Mouse (Mus musculus) liver, adult 2 months (tissue): ENCODE data around the gene Mon2. TPM values are rescaled to one million over a fixed set of nuclear protein-coding genes. Genes with fewer than 3 reads are reported as not detected.

Experiments
- DNase-seq: peaks from one replicate; pipeline ENCODE4 v3.0.0-alpha.2; 2011; ENCODE audit warnings: low read depth, low spot score; ENCODE audit errors: extremely low read depth
- H3K27ac ChIP-seq: fragments of 200-500 bp; replicated peaks from 2 replicates; pipeline ENCODE4 v1.5.1; 2012; ENCODE audit warnings: low read depth, mild to moderate bottlenecking, control low read depth, inconsistent platforms, low read length; ENCODE audit not compliant: insufficient read depth
- H3K27me3 ChIP-seq: fragments of 200-500 bp; 2 replicates; pipeline ENCODE4 v1.6.1; 2012; ENCODE audit warnings: mild to moderate bottlenecking, moderate library complexity, low read length, inconsistent platforms; ENCODE audit not compliant: control insufficient read depth, insufficient read depth
- H3K36me3 ChIP-seq: fragments of 200-500 bp; 2 replicates; pipeline ENCODE4 v1.6.1; 2012; ENCODE audit warnings: low read length, inconsistent platforms; ENCODE audit not compliant: control insufficient read depth, insufficient read depth
- H3K4me1 ChIP-seq: fragments of 200-500 bp; 2 replicates; pipeline ENCODE4 v1.6.1; 2011; ENCODE audit warnings: low read length; ENCODE audit not compliant: control insufficient read depth, insufficient read depth
- H3K4me3 ChIP-seq: fragments of 200-500 bp; 2 replicates; pipeline ENCODE4 v1.5.1; 2011; ENCODE audit warnings: low read depth, mild to moderate bottlenecking, control low read depth, low read length, moderate library complexity; ENCODE audit not compliant: insufficient read depth
- H3K79me2 ChIP-seq: fragments of 200-500 bp; 2 replicates; pipeline ENCODE4 v1.6.1; 2012; ENCODE audit warnings: inconsistent platforms, mild to moderate bottlenecking, low read length, moderate library complexity; ENCODE audit not compliant: control insufficient read depth, insufficient read depth
- H3K9ac ChIP-seq: fragments of 200-500 bp; 2 replicates; pipeline ENCODE4 v1.6.1; 2012; ENCODE audit warnings: low read depth, mild to moderate bottlenecking, control low read depth, inconsistent platforms, low read length
- CTCF ChIP-seq: fragments of 200-500 bp; IDR thresholded peaks from 2 replicates; pipeline ENCODE4 v1.5.1; 2011; ENCODE audit warnings: low read depth, low read length, control low read depth
- POLR2A ChIP-seq: fragments of 200-500 bp; IDR thresholded peaks from 2 replicates; pipeline ENCODE4 v1.6.1; 2011; ENCODE audit warnings: low read length, control low read depth; ENCODE audit not compliant: insufficient read depth; ENCODE audit errors: extremely low read depth
- WGBS: fragments of 180-500 bp; shearing (Covaris S2); methylation state at CpG from one replicate; pipeline ENCODE4 v1.1.7; 2018; 5-methylcytosine and 5-hydroxymethylcytosine counted together
- polyA plus RNA-seq: library from polyadenylated mRNA; depleted of rRNA; stranded (reverse); fragments of >200 nt; gene quantifications from 2 replicates; pipeline ENCODE4 v1.2.3, GENCODE M21; 2012
- total RNA-seq: library from RNA; depleted of rRNA; stranded (reverse); fragments of >200 nt; gene quantifications from 2 replicates; pipeline ENCODE4 v1.2.3, GENCODE M21; 2014

Mon2 gene
- total and polyA plus RNA-seq, 2 experiments = 35.1 to 51.8 TPM

DNA sequence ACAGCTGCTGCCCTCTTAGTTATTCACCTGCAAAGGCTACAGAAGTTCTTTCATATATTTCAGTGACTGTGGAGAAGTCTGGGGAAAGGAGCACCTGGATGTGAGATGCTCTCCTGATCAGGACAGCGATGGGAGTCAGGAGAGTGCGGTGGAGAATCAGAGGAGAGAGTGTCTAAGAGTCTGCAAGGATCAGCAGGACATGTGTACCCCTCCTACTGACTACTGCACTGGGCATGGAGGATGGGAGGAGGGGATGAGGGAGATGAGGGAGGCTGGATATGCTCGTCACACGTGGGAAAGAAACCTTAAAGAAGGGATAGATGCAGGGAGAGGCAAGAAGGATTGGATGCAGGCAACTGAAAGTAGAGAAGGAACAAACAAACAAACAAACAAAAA lies 112.1 kb downstream of the Mon2 start:
- no peaks in the 10 kb centered on the region for H3K79me2 ChIP-seq
- 52% methylated on average over 4 of the region's 4 CpGs for WGBS
- H3K27me3 ChIP-seq = 0 out of 2 replicates have a peak, but pooled peaks cover 3% of the 10 kb centered on the region
- no peak overlapping the region for H3K27ac ChIP-seq
- H3K9ac ChIP-seq = no peak overlapping the region
- TF ChIP-seq CTCF (no peak), POLR2A (no peak)
- H3K4me3 ChIP-seq = no peak overlapping the region
- no peak for DNase-seq
- no peaks in the 10 kb centered on the region for H3K36me3 ChIP-seq
- peaks cover 2% of the 10 kb centered on the region; the same call in 1 of the 2 replicates for H3K4me1 ChIP-seq

DNA sequence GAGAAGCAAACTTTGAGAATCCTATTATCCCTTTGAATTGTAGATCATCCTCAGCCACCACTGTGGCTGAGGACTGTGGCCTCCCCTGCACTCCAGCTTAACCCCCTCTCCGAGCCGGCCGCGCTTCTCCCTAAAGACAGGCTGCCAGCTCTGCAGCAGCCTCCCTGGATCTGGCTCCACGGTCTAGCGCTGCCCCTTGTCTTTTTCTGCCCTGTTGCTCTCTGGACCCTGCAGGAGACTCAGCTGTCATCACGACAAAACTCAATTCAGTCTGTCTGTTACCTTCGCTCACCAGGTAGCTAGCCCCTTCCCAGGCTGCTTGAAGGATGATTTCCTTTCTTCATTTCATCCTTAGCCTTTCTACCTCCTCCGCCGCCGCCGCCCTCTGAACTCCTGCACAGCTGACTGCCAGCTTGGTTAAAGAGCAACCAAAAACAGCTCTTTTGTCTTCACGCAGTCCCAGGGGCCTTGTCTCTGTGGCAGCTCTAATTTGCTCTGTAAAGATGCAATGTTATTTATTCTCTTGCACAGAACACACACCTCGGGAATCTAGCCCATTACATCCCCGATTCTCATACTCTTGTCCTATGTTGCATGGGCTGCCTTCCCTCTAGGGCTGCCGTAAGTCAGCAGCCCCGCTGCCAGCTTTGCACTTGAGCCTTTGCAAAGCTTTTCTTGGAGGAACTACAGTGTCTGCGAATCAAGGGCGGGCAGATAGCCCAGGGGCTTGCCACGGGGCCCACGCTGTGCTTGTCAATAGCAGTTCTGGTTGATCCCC lies 112.7 kb downstream of the Mon2 start:
- Histone ChIP-seq H3K9ac (no peak overlapping the region), H3K27ac (no peak overlapping the region)
- TF ChIP-seq CTCF = no peak

DNA sequence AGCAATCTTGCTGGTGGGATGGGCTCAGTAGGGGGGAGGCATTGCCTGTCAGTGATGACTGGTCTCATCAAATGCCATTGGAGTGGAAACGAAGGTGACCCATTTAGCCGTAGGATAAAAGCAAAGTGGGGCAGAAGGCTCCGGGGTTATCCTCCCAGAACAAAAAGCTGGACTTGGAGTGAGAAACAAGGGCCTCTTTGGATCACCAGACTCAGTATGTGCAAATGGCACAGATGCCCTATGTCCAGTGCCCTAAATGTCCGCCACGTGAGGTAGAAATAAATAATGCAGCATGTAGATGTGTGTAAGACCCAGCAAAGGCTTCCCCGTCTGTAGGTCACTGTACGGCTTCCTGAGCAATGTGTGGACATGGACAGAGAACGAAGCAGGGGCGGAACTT lies 113.7 kb downstream of the Mon2 start:
- no peak for DNase-seq
- no peaks in the 10 kb centered on the region for H3K36me3 ChIP-seq
- H3K27me3 ChIP-seq = 0 out of 2 replicates have a peak, but pooled peaks cover 3% of the 10 kb centered on the region
- H3K4me1 ChIP-seq = peaks cover 2% of the 10 kb centered on the region; the same call in 1 of the 2 replicates
- no peak overlapping the region for H3K27ac ChIP-seq
- no peaks in the 10 kb centered on the region for H3K79me2 ChIP-seq
- H3K9ac ChIP-seq = no peak overlapping the region
- no peak overlapping the region for H3K4me3 ChIP-seq
- TF ChIP-seq CTCF (no peak), POLR2A (no peak)
- WGBS = 79% methylated on average over 9 of the region's 9 CpGs

More for the DNA sequence above, 112.7 kb downstream of the Mon2 start:
- DNase-seq = no peak
- WGBS = 13% methylated on average over 21 of the region's 21 CpGs
- H3K36me3 ChIP-seq = no peaks in the 10 kb centered on the region
- H3K27me3 ChIP-seq = 0 out of 2 replicates have a peak, but pooled peaks cover 3% of the 10 kb centered on the region
- H3K79me2 ChIP-seq = no peaks in the 10 kb centered on the region
- no peak overlapping the region for H3K4me3 ChIP-seq
- peaks cover 2% of the 10 kb centered on the region; the same call in 1 of the 2 replicates for H3K4me1 ChIP-seq

DNA sequence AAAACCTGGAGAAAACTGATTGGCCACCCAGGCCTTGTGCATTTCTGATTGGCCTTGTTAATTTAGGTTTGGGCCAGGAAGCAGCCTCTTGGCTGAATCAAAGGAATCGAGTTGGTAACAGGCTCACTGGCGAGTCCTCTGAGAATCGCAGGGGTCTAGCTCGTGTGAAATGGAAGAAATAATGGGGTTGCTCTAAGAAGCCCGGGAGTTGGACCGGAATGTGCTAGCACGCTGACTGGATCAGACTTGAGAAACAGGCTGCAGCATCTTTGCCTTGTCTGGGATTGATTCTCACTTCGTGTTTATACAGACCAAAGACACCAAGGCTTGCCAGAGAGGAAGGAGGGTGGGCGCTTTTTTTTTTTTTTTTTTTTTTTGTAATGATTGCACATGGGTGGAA lies 114.8 kb downstream of the Mon2 start:
- Histone ChIP-seq H3K4me1 (peaks cover 2% of the 10 kb centered on the region; the same call in 1 of the 2 replicates), H3K27ac (no peak overlapping the region), H3K4me3 (no peak overlapping the region), H3K9ac (no peak overlapping the region), H3K27me3 (0 out of 2 replicates have a peak, but pooled peaks cover 3% of the 10 kb centered on the region), H3K36me3 (no peaks in the 10 kb centered on the region), H3K79me2 (no peaks in the 10 kb centered on the region)
- WGBS = 82% methylated on average over 9 of the region's 9 CpGs
- no peak for TF ChIP-seq POLR2A
- no peak for TF ChIP-seq CTCF
- no peak for DNase-seq

DNA sequence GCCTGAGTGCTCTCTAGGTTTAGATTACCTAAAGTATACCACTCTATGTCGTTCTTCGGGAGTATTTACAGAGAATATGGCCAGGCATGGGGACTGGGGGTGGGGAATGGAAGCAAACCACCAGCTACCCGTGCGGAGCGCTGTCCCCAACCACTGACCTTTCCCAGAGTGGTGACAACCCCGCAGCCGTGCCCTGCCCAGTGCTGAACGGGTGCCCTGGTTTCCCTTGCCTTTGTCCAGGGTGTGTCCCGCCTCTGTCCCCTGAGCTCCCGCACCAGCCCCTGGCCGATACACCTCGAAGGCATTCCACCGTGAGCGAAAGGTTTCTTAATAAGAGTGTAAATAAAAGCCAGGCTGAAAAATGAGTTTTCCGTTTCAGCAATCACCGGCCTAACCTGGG lies 115.6 kb downstream of the Mon2 start:
- Histone ChIP-seq H3K4me3 (no peak overlapping the region), H3K79me2 (no peaks in the 10 kb centered on the region), H3K27ac (no peak overlapping the region), H3K4me1 (peaks cover 2% of the 10 kb centered on the region; the same call in 1 of the 2 replicates), H3K9ac (no peak overlapping the region), H3K36me3 (no peaks in the 10 kb centered on the region), H3K27me3 (0 out of 2 replicates have a peak, but pooled peaks cover 3% of the 10 kb centered on the region)
- TF ChIP-seq CTCF (no peak), POLR2A (no peak)
- DNase-seq = no peak
- 59% methylated on average over 16 of the region's 16 CpGs for WGBS

DNA sequence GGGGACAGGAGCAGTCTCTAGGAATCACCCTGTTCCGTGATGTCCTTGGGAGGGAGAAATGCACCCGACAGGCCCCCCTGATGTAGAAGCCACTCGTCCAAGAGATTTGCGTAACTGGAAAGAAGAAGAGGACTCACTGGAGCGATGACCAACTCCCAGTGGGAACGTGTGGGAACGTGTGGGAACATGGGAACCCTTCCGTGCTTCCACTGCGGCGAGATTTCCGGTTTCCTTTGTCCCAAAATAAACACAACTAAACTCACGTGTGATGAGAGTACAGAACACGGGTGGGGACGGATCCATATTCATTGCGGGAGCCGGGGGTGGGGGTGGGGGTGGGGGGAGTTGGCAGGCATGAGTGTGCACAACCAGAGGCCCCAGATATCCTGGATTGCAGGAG lies 116.1 kb downstream of the Mon2 start:
- Histone ChIP-seq H3K27ac (no peak overlapping the region), H3K9ac (no peak overlapping the region), H3K79me2 (no peaks in the 10 kb centered on the region), H3K27me3 (0 out of 2 replicates have a peak, but pooled peaks cover 3% of the 10 kb centered on the region), H3K4me3 (no peak overlapping the region), H3K36me3 (no peaks in the 10 kb centered on the region), H3K4me1 (peaks cover 2% of the 10 kb centered on the region; the same call in 1 of the 2 replicates)
- no peak for DNase-seq
- no peak for TF ChIP-seq CTCF
- TF ChIP-seq POLR2A = no peak
- WGBS = 79% methylated on average over 16 of the region's 16 CpGs
